Mouse (Mus musculus) embryonic fibroblast, embryonic 13.5 days (primary cell): ENCODE results near the gene Sh2b3. TPM values are rescaled to one million over a fixed set of nuclear protein-coding genes. Genes with fewer than 3 reads are reported as not detected.

ENCODE experiments used
- H3K27ac ChIP-seq: 2 replicates; pipeline ENCODE4 v1.5.1; 2012; ENCODE audit warnings: low read length, control low read depth, inconsistent platforms; ENCODE audit not compliant: insufficient read depth
- H3K4me1 ChIP-seq: 2 replicates; pipeline ENCODE4 v1.6.1; 2011; ENCODE audit warnings: low read length; ENCODE audit not compliant: control insufficient read depth, insufficient read depth
- H3K4me3 ChIP-seq: 2 replicates; pipeline ENCODE4 v1.5.1; 2011; ENCODE audit warnings: mild to moderate bottlenecking, control low read depth, low read length; ENCODE audit not compliant: insufficient read depth
- CTCF ChIP-seq: IDR thresholded peaks from 2 replicates; pipeline ENCODE4 v1.5.1; 2011; ENCODE audit warnings: mild to moderate bottlenecking, control low read depth, low read length, moderate library complexity, borderline replicate concordance; ENCODE audit not compliant: insufficient read depth
- POLR2A ChIP-seq: IDR thresholded peaks from 2 replicates; pipeline ENCODE4 v1.6.1; 2011; ENCODE audit warnings: low read depth, mild to moderate bottlenecking, control low read depth, low read length, moderate library complexity
- polyA plus RNA-seq: library from polyadenylated mRNA; stranded (reverse); fragments of >200 nt; gene quantifications from 2 replicates; pipeline ENCODE4 v1.2.4, GENCODE M21; 2011; ENCODE audit warnings: low read depth; ENCODE audit not compliant: missing spikeins, insufficient read length

Gene Sh2b3
- polyA plus RNA-seq, 1 experiment: 21.1 TPM

- Histone ChIP-seq H3K4me3 (no peak overlapping the region), H3K4me1 (peaks cover 3% of the 10 kb centered on the region; the same call in 1 of the 2 replicates), H3K27ac (no peak overlapping the region)
- TF ChIP-seq POLR2A (no peak), CTCF (no peak)
Measured at GRCm38 (mm10) chr5:121827876-121828275, 9.6 kb downstream of the Sh2b3 start.

GRCm38 (mm10) chr5:121825606-121826005, 11.8 kb downstream of the Sh2b3 start:
- no peak for TF ChIP-seq POLR2A
- no peak for TF ChIP-seq CTCF
- H3K4me3 ChIP-seq: no peak overlapping the region
- no peak overlapping the region for H3K27ac ChIP-seq
- peaks cover 9% of the 10 kb centered on the region for H3K4me1 ChIP-seq

- H3K27ac ChIP-seq: no peak overlapping the region
- peaks cover 14% of the 10 kb centered on the region for H3K4me1 ChIP-seq
- H3K4me3 ChIP-seq: no peak overlapping the region
- no peak for TF ChIP-seq CTCF
- TF ChIP-seq POLR2A: no peak
Measured at GRCm38 (mm10) chr5:121824121-121824520, 13.3 kb downstream of the Sh2b3 start.

- no peak for TF ChIP-seq POLR2A
- TF ChIP-seq CTCF: no peak
- Histone ChIP-seq H3K4me1 (peaks cover 14% of the 10 kb centered on the region), H3K27ac (no peak overlapping the region), H3K4me3 (no peak overlapping the region)
Measured at GRCm38 (mm10) chr5:121823668-121824067, 13.8 kb downstream of the Sh2b3 start.

- TF ChIP-seq POLR2A: no peak
- TF ChIP-seq CTCF: no peak
- Histone ChIP-seq H3K4me3 (no peak overlapping the region), H3K27ac (no peak overlapping the region), H3K4me1 (peaks cover 14% of the 10 kb centered on the region)
Measured at GRCm38 (mm10) chr5:121822786-121823505, 14.5 kb downstream of the Sh2b3 start.

DNA sequence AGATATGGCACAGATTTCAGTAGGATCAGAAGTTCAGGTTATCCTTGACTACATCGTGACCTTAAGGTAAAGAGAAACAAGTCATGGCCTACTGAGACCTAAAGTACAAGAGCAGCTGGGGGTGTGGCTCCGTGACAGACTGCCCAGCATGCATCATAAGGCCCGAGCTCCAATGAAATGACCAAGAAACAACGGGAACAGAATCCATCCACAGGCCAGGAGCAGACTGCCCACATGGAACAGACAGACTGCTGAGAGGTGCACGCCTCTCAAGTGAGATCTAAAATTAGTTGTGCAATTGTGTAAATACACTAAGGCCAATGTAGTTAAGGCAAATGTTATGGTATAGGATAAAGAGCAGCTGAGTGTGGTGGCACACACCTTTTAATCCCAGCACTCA, 15.9 kb downstream of the Sh2b3 start:
- TF ChIP-seq CTCF (no peak), POLR2A (no peak)

DNA sequence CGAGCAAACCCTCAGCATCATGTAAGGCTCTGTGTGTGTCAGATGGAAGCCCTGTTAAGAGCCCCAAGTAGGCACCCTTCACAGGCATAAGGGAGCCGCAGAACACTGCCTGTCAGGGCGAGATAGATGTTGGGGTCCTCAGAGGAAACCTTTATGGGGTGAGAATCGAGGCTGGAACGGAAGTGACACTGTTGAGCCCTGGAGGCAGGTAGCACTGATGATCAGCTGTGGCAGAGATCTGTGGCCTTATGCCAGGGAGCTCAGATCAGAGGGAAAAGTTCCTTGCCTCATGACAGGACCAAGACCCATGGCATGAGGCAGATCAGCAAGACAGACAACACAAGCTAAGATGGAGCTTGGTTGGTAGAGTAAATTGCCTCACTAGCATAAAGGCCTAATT, 16.3 kb downstream of the Sh2b3 start:
- no peak overlapping the region for H3K27ac ChIP-seq
- H3K4me1 ChIP-seq: peaks cover 14% of the 10 kb centered on the region
- no peak for TF ChIP-seq POLR2A
- no peak for TF ChIP-seq CTCF
- no peak overlapping the region for H3K4me3 ChIP-seq

More for the DNA sequence above, 15.9 kb downstream of the Sh2b3 start:
- Histone ChIP-seq H3K4me3 (no peak overlapping the region), H3K4me1 (peaks cover 14% of the 10 kb centered on the region), H3K27ac (no peak overlapping the region)

GRCm38 (mm10) chr5:121820657-121821056, 16.8 kb downstream of the Sh2b3 start:
- Histone ChIP-seq H3K4me1 (peaks cover 14% of the 10 kb centered on the region), H3K4me3 (no peak overlapping the region), H3K27ac (no peak overlapping the region)
- TF ChIP-seq CTCF (no peak), POLR2A (no peak)

- no peak for TF ChIP-seq CTCF
- TF ChIP-seq POLR2A: no peak
- Histone ChIP-seq H3K4me3 (no peak overlapping the region), H3K27ac (no peak overlapping the region), H3K4me1 (peaks cover 14% of the 10 kb centered on the region)
Measured at GRCm38 (mm10) chr5:121820161-121820560, 17.3 kb downstream of the Sh2b3 start.

DNA sequence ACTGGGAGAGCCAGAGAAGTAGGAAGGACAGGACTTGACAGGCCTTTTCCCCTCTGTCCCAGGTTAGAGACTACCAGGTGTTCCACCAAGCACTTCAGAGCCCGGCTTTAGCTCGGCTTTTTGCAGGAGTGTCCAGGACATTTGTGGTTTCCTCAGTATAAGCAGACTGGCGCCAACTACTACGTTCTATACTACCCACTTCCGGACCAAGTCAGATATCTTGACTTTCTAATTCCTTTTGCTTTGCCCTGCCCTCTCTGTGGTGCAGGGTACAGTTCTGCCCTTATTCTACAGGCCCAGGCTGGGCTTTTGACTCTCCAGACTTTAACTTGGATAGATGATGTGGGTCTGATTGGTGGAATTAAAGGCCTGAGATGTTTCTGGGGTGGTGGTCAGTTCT, 17.9 kb downstream of the Sh2b3 start:
- Histone ChIP-seq H3K4me3 (no peak overlapping the region), H3K27ac (no peak overlapping the region), H3K4me1 (peaks cover 14% of the 10 kb centered on the region)
- TF ChIP-seq POLR2A (no peak), CTCF (no peak)
